Mouse (Mus musculus) cerebellum, postnatal 10 days (tissue): ENCODE measurements around the gene Gas2.

Experiments used
- DNase-seq, 2 experiments: peaks; one replicate each; pipeline ENCODE4 v3.0.0; 2021; ENCODE audit warnings: mixed read lengths in 2 of 2

Gene Gas2

DNA sequence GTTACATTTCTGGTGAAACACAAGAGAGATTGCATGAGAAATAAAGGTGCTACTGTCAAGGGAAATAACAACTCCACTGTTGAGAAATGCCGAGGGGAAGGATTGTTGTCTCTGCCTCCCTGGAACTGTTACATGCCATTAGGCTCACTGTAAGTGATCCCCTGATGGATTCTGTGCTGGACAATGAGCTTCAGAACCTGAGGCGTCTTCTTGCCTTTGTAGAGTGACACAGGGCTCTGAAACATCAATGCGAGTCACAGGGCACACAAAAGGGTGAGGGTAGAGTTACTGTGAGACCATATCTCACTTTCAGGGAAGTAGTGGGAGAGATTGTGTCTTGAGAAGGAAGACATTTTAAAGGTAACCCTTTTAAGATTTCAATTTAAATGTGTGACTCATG is 23.5 kb downstream of the Gas2 start:
- DNase-seq: no peak

DNA sequence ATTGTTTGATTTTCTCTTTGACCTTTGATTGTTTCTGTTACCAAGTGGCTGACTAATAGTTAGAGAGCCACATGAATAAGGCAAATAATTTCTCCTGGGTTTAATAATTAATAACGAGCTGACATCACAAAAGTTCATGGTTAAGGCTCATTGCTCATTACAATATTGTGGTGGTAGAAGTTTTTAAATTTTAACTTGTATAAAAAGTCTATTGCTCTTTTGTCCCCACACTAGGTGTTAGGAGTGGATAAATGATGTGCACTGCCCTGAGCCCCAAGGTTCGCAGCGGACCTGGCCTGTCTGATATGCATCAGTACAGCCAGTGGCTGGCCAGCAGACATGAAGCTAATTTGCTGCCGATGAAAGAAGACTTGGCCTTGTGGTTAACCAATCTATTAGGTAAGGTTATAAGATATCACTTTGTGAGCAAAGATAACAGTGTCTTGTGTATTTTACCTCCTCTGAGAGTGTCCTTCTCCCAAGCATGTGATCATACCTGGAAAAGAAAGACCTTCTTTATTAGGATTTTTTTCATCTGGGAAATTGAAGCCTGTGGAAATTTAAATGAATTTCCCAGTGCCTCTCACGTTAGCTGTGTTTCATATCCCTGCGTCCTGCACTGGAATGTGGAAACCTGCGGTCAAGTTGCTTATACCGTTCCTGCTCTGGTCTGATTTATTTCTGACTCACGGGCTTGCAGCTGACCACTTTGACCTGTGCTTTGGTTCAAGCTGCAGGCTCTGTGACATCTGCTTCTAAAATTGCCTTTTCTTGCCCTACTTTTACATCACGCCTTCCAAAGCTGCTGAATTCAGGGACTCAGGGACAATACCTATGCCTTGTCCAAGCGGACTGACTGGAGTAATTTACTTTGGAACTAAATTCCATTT is 26.1 kb downstream of the Gas2 start:
- no peak for DNase-seq

DNA sequence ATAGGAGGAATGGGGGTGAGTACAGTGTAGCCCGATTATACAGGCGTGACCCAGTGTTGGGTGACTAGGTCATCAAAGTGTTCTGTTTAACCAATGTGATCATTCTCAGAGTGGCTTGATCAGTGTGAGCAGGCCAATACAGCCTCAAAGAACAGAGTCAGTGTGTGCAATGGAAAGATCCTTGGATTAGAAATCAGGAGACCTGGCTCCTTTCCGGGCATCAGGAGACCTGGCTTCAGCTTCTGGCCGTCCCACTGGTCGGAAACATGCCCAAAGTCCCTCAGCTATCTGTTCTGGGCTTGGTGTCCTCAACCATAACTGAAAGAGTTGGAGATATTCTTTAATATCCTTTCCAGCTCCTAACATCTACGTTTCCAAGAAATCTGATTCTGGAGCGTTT is 27.8 kb downstream of the Gas2 start:
- no peak for DNase-seq

- no peak for DNase-seq
Measured at GRCm38 (mm10) chr7:51892224-51892965, 30.6 kb downstream of the Gas2 start.

DNA sequence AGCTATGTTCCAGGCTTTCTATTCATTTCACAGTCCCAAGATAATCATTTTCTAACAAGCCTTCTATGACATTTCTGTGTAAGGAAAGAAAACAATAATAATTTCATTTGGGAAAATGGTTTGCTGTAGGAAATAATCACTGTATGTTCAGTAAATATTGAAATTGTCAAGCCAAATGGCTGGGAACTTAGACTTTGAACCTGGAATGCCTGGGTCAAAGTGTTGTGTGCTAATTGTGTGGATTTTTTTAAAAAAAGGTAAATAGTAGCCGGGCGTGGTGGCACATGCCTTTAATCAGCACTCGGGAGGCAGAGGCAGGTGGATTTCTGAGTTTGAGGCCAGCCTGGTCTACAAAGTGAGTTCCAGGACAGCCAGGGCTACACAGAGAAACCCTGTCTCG is 31.2 kb downstream of the Gas2 start:
- DNase-seq: no peak

DNA sequence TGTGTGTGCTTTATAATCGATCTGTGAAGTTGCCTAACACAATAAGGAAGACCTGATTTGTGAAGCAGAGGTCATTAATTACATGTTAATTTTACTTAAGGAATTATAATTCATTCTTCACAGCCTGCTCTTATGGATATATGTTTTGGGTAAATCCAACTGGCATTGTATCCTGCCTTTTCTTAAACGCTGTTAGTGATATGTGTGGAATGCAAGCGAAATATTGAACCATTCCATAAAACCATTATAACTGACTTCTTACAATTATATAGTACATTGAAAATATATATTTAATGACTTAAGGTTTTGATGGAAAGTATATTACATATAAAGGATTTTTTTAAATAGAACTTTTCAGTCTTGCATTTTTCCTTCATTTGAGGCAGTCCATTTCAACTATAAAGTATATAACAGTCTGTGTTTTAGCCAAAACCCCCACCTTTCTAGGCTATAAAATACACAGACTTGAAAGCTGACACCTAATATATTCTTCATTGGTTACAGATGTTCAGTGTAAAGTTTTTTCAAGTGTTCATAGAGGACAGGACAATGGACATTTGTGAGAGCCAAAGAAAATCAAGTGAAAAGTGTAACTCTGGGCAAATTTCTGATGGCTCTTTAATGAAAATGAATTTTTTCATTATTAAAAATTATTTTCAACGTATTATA is 32.5 kb downstream of the Gas2 start:
- DNase-seq: no peak

DNA sequence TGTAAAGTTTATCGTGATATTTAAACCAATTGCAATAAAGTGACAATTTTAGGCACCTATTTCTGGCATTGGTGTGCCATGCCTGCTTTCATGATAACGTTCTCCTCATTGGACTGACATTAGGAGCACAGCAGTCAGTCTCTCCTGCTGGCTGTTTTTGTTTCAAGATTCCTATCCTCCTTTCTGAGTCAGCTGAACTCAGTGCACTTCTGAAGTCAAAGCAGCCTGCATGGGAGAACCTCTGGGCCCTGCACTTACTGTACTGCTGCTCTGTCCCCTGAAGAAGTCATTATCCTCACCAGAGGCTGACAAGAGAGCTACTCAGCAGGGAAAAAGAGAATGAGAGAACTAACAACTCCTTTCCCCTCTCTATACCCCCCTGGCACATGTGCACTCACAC is 33.1 kb downstream of the Gas2 start:
- DNase-seq: no peak

DNA sequence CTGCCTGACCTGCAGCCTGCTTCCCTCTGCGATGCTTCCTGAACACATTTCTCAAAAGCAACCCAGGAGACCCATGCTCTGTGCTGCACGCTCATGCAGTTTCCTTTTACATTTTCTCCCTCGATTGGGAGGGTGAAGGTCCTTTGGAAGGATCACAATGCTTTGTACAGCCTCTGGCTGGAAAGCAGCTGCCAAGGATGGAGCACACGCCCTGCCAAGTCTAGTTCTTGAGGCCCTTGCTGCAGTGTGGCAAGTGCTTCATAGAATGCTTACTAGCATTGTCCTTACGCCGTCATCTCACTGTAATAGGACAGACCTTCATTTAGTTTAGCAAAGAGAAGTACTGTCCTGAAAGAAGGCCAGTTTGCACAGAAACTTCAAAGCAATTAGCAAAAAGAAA is 37.3 kb downstream of the Gas2 start:
- no peak for DNase-seq

DNA sequence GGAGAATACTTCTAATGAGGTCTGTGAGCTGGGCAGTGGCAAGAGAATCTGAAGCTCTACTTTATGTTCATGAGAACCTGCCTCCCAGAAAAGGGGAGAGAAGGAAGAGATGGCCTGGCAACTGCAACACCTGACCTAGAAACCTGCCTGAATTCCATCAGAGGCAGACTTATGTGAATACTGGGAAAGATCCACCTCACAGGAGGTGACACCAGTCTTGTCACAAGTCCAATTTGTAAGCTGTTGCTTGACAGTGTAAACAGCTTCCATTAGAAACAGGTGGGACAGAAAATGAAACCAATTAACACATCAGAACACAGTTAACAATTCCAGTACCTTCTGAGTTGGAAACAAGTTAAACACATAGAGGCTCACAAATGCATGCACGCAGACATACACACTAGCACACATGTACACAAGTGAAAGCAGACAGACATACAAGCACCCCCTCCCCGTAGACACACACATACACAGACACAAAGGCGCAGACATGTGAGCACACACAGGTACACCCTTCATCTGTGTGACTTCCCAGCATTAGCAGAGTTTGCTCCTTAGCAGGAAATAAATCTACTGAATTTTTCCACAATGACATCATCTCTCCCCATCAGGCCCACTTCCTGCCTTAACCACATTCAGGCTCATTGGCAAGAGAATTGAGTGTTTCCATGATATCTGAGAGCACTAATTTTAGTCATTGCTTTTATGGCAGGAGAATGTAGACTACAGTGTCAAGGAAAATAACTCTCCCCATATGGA is 51.7 kb downstream of the Gas2 start:
- DNase-seq: peak; percentile 14 to 27

DNA sequence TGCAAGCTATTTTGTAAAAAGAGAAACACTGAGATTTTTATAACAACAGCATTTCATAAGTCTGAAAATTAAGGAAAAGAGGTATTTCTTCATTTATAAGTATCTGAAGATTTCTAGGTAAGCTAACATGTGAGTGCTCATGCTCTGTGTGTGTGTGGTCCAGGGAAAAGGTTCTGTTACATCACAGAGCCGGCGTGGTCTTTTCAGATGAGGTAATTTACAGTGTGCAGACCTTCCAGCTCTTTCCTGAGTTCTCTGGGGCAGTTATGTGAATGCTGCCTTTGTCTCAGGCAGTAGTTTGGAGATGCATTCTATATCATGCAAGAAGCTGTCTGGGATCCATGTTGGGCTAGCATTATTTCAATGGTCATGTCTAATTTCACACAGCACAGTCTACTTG is 52.3 kb downstream of the Gas2 start:
- DNase-seq: no peak

GRCm38 (mm10) chr7:51928761-51929519 is 67.1 kb downstream of the Gas2 start:
- peak; percentile 12 to 13 for DNase-seq

DNA sequence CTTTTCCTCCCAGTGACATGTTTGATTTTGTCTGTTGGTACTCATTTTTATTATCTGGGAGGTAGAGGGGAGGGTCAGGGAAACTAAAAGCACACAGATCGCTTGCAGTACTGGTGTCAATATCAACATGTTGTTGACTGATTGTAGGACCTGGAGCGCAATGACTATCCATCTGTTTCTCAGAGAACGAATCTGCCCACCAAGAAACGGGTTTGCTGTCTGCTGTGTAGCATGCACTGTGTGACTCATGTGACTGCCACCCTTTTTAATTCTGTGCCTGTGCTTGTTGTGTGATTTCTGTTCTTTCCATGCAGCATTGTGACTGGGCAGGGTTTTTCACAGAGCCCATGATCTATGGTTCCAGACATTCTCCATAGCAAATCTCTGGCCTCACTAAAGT is 69.4 kb downstream of the Gas2 start:
- no peak for DNase-seq

- no peak for DNase-seq
Measured at GRCm38 (mm10) chr7:51937337-51937736, 75.5 kb downstream of the Gas2 start.

DNA sequence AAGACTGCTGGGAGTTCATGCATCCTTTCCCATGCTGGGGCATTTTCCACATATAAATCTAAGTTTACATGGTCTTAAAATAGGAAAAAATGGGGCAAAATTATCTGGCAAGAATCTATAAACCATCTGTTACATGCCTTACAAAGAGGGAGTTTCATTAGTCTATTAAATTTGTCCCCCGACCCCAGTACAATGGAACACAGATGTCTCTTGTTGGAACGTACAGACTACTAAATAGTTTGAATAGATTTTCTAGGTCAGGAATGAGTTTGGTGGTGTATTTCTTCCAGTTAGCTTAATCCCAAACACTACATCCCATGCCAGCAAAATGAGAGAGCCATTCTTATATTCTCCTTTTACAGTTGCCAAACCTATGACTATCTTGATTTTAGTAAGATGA is 78.6 kb downstream of the Gas2 start:
- DNase-seq: no peak

DNA sequence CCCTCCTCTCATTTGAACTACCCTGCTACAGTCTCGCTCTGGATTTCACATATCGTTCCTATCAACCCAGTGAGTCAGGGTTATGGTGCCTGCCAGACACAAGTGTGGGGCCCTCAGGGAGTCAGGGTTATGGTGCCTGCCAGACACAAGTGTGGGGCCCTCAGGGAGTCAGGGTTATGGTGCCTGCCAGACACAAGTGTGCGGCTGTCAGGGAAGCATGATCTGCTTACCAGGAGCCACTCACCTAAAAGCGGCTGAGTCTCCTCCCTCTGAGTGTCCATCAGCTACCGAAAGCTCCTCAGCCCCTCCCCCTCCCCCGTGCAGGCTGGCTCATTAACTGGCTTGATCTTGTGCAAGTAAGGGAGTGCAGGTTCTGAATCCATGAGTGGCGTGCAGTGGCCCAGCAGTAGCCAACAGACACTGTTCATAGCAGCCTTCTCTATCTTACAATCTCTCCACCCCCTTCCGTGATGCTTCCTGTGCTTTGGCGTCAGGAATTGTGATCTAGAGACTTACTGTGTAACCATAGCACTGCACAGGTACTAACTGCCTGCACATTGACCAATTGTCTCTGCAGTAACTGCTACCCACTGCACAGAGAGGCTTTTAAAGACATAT is 93.7 kb downstream of the Gas2 start:
- peak; percentile 29 to 30 for DNase-seq

- DNase-seq: no peak
Measured at GRCm38 (mm10) chr7:51957766-51958165, 96.0 kb downstream of the Gas2 start.

DNA sequence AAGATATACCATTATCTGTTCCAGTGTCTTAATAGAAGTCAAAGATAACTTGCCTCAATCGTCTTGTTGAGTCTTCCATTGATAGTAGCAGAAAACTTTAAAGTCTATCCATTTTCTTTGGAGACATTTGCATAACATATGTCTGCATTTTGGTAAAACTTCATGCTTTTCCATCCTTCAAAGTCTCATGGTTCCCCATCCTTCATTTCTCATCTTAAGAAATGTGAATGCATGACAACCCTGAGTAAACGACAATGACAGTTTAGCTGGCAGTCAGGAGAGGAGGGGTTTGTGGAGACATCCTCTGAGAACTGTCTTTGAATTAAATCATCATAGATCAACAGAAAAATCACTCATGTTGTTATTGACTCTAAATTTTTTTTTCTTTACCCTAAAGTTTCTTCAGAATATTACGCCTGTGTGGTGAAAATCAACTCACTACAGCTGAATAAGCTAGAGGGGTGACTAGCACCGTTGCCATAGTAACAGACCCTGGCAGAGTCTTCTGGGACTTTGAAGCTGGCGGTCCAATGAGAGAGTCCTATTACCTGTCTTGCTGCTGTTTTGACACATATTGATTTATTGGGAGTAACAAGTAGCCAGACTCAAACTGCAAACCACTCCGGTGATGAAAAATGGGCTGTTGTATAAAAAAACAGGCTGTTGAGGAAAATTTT is 99.0 kb downstream of the Gas2 start:
- DNase-seq: peak; percentile 35

- no peak for DNase-seq
Measured at GRCm38 (mm10) chr7:51962219-51962952, 100.6 kb downstream of the Gas2 start.

- DNase-seq: no peak
Measured at GRCm38 (mm10) chr7:51964681-51965080, 102.9 kb downstream of the Gas2 start.

DNA sequence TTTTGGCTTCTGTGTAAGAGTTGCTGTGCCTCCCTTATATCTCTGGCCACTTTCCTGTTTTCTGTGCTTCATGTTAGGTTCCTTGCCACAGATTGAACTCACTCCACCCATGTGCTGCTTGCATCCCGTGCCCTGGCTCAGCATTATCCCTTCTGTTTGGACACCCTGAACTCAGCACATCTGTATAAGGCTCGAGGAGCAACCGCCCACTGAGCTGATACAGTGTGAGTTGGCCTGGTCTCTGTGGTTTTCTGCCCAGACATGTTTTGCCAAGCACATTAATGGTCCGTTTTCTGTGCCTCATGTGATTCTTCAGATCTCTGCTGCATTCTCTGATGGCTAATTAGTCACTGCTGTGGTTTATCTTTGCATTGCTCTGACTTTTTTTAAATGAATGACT is 105.8 kb downstream of the Gas2 start:
- no peak for DNase-seq
